Mouse (Mus musculus): ENCODE results near the gene Cyb561d2. TPM values are rescaled to one million over a fixed set of nuclear protein-coding genes. Genes with fewer than 3 reads are reported as not detected.
A peak's percentile ranks its signal among the peaks of the same experiment; 100 is the strongest.

Gene Cyb561d2
- polyA plus RNA-seq, 1 experiment from 2014 or later = 39.2 TPM

GRCm38 (mm10) chr9:107520331-107520730 is 21.7 kb downstream of the Cyb561d2 start:
- Histone ChIP-seq H3K27me3 (replicated peaks; ENCODE audit: control insufficient read depth, insufficient read depth, low read length) (peaks cover 4% of the 10 kb centered on the region; the same call in 1 of the 2 replicates), H3K4me1 (ENCODE audit: control insufficient read depth, insufficient read depth, low read length) (peaks cover 24% of the 10 kb centered on the region), H3K4me2 (ENCODE audit: low read depth, low read length) (no peak overlapping the region), H3K9ac (ENCODE audit: low read depth, low read length) (no peak overlapping the region), H3K27ac (ENCODE audit: low read length) (no peak overlapping the region), H3K36me3 (ENCODE audit: control insufficient read depth, insufficient read depth, low read length) (no peaks in the 10 kb centered on the region), H3K4me3 (ENCODE audit: low read length) (no peak overlapping the region), H3K9me3 (ENCODE audit: control insufficient read depth, low read length) (no peaks in the 10 kb centered on the region)
- WGBS = 68% methylated on average over 6 of the region's 6 CpGs
- no peak for ATAC-seq

DNA sequence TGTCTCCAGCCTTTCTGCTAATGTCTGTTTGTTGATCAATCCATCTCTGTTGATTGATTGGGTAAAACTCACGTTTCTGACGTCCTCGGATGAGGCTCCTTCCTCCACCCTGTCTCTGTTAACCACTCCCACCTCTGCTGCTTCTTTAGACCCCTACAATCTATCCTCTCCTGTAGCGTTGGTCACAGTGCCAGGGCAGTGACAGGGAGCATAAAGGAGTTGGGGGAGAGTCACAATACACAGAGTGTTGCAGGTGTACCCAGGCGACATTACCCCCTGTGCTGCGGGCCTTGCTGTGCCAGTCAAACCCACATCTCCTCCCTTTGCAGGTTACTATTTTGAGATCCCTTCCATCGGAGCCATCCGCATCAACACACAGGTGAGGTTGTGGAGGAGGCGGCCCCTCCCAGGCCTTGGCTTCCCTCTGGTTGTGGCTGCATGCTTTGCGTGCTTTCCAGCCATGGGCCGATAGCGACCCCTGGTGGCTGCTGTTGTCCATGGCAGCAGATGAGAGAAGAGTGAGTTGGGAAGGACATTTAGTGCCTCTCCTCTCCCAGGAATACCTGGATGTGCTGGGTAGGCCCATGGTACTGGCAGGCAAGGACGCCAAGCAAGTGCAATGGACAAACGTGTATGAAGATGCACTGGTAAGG is 27.6 kb downstream of the Cyb561d2 start:
- no peak overlapping the region for H3K4me2 ChIP-seq (ENCODE audit: low read depth, low read length)
- 16% methylated on average over 14 of the region's 14 CpGs for WGBS
- ATAC-seq = peak; percentile 53

GRCm38 (mm10) chr9:107512326-107512725 is 29.7 kb downstream of the Cyb561d2 start:
- Histone ChIP-seq H3K4me3 (ENCODE audit: low read length) (no peak overlapping the region), H3K9ac (ENCODE audit: low read depth, low read length) (no peak overlapping the region), H3K4me1 (ENCODE audit: control insufficient read depth, insufficient read depth, low read length) (no peaks in the 10 kb centered on the region), H3K9me3 (ENCODE audit: control insufficient read depth, low read length) (no peaks in the 10 kb centered on the region), H3K36me3 (ENCODE audit: control insufficient read depth, insufficient read depth, low read length) (no peaks in the 10 kb centered on the region), H3K27ac (ENCODE audit: low read length) (no peak overlapping the region), H3K4me2 (ENCODE audit: low read depth, low read length) (no peak overlapping the region), H3K27me3 (replicated peaks; ENCODE audit: control insufficient read depth, insufficient read depth, low read length) (no peaks in the 10 kb centered on the region)
- no peak for ATAC-seq
- WGBS = 74% methylated on average over 16 of the region's 16 CpGs

More for the DNA sequence above, 27.6 kb downstream of the Cyb561d2 start:
- Histone ChIP-seq H3K27me3 (replicated peaks; ENCODE audit: control insufficient read depth, insufficient read depth, low read length) (no peaks in the 10 kb centered on the region), H3K36me3 (ENCODE audit: control insufficient read depth, insufficient read depth, low read length) (no peaks in the 10 kb centered on the region), H3K9me3 (ENCODE audit: control insufficient read depth, low read length) (no peaks in the 10 kb centered on the region), H3K27ac (ENCODE audit: low read length) (no peak overlapping the region), H3K4me3 (ENCODE audit: low read length) (no peak overlapping the region), H3K4me1 (ENCODE audit: control insufficient read depth, insufficient read depth, low read length) (no peaks in the 10 kb centered on the region), H3K9ac (ENCODE audit: low read depth, low read length) (no peak overlapping the region)

DNA sequence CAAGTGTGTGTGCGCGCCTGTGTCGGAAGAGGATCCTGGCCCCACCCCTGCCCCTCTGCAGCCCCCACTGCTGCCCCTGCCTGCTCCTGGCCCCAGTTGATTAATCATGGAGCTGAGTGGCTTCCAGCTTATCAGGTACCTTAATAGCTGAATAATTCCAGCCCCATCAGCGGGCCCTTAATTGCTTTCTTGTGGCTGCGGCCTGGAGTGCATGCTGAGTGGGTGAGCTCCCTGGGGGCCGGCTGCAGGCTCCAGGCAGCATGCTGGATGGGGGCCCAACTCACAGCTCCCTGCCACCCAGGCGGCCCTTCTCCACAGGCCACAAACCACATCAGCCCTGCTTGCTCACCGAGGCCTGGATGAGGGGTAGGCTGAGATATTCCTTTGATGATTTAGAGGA is 30.6 kb downstream of the Cyb561d2 start:
- H3K27me3 ChIP-seq (replicated peaks; ENCODE audit: control insufficient read depth, insufficient read depth, low read length) = no peaks in the 10 kb centered on the region
- H3K4me3 ChIP-seq (ENCODE audit: low read length) = no peak overlapping the region
- H3K4me2 ChIP-seq (ENCODE audit: low read depth, low read length) = no peak overlapping the region
- H3K9ac ChIP-seq (ENCODE audit: low read depth, low read length) = no peak overlapping the region
- WGBS = 60% methylated on average over 8 of the region's 8 CpGs
- no peak for ATAC-seq
- H3K27ac ChIP-seq (ENCODE audit: low read length) = no peak overlapping the region
- H3K36me3 ChIP-seq (ENCODE audit: control insufficient read depth, insufficient read depth, low read length) = no peaks in the 10 kb centered on the region
- H3K9me3 ChIP-seq (ENCODE audit: control insufficient read depth, low read length) = no peaks in the 10 kb centered on the region
- H3K4me1 ChIP-seq (ENCODE audit: control insufficient read depth, insufficient read depth, low read length) = no peaks in the 10 kb centered on the region

DNA sequence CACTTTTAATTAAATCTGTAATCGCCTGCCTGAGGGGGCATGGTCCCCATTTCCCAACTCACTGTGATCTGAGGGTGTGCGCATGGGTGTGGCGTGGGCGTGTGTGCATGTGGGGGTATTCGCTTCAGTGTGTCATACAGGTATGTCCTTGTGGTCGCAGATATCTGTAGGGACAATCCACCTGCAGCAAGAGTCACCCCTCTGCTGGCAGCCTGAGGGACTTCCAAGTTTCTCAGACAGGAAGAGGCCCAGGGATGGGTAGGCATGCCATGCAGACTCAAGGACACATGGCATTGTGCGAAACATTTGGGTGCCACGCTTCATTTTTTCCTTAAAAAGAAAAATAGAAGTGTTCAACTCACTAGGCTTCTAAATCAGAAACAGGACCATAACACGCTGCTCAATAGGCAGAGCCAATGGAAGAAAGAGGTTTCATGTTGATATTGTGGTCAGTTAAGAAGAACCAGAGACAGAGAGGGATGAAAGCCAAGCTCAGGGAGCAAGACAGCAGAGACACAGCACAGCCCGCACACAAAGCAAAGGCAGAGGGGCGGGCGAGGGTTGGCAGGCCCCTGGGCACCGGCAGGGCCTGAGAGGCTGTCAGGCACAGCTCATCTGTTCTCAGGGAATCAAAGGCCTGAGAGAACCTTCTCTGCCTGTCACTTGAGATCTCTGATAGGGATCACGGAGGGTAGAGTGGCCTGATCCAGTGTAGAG is 31.5 kb downstream of the Cyb561d2 start:
- WGBS = 82% methylated on average over 14 of the region's 14 CpGs
- Histone ChIP-seq H3K9ac (ENCODE audit: low read depth, low read length) (no peak overlapping the region), H3K36me3 (ENCODE audit: control insufficient read depth, insufficient read depth, low read length) (no peaks in the 10 kb centered on the region), H3K4me1 (ENCODE audit: control insufficient read depth, insufficient read depth, low read length) (no peaks in the 10 kb centered on the region), H3K27me3 (replicated peaks; ENCODE audit: control insufficient read depth, insufficient read depth, low read length) (no peaks in the 10 kb centered on the region), H3K27ac (ENCODE audit: low read length) (no peak overlapping the region), H3K4me2 (ENCODE audit: low read depth, low read length) (no peak overlapping the region), H3K4me3 (ENCODE audit: low read length) (no peak overlapping the region), H3K9me3 (ENCODE audit: control insufficient read depth, low read length) (no peaks in the 10 kb centered on the region)
- no peak for ATAC-seq

- H3K4me2 ChIP-seq (ENCODE audit: low read depth, low read length) = no peak overlapping the region
- no peaks in the 10 kb centered on the region for H3K27me3 ChIP-seq (replicated peaks; ENCODE audit: control insufficient read depth, insufficient read depth, low read length)
- H3K36me3 ChIP-seq (ENCODE audit: control insufficient read depth, insufficient read depth, low read length) = no peaks in the 10 kb centered on the region
- H3K27ac ChIP-seq (ENCODE audit: low read length) = no peak overlapping the region
- no peaks in the 10 kb centered on the region for H3K9me3 ChIP-seq (ENCODE audit: control insufficient read depth, low read length)
- no peak overlapping the region for H3K4me3 ChIP-seq (ENCODE audit: low read length)
- ATAC-seq = no peak
- H3K9ac ChIP-seq (ENCODE audit: low read depth, low read length) = no peak overlapping the region
- no peaks in the 10 kb centered on the region for H3K4me1 ChIP-seq (ENCODE audit: control insufficient read depth, insufficient read depth, low read length)
- WGBS = 54% methylated on average over 10 of the region's 10 CpGs
These were observed 33.7 kb downstream of the Cyb561d2 start for GRCm38 (mm10) chr9:107508266-107508665.

DNA sequence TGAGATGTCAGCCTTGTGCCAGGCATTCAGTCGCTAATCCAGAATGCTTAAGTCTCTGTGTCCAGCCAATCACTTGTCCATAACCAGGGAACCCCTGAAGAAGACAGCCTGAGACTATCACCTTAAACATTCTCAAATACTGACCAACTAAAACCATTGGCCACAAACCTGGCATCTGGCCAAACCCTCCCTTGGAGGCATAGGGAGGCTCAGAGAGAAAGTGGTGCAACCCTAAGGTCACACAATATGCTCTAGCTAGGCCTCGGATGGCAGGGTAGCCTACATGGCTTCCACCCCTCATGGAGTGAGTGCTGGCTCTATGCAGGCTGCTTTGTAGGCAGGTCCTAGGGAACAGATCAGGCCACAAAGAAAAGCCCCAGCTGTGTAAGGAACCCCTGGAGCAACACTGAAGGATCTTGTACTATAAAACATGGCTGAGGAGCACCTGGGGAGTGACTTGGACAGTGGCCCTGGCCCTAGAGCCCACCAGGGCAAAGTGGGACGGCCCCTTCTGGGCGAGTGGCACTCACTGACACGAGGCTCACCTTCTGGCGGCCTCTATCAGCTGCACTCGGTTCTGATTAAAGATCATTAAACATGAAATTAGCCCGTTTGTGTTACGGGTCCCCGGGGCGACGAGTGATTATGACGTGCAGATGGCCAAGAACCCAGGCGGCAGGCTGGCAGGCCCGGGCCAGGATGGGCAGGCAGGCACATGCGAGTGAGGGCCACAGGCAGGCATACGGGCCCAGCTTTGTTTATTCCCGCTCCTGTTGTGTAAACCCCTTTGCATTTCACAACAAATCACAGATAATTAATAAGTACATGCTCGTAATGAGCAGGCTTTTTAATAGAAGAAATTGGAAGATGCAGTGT is 37.1 kb downstream of the Cyb561d2 start:
- no peak overlapping the region for H3K27ac ChIP-seq (ENCODE audit: low read length)
- no peaks in the 10 kb centered on the region for H3K36me3 ChIP-seq (ENCODE audit: control insufficient read depth, insufficient read depth, low read length)
- H3K9me3 ChIP-seq (ENCODE audit: control insufficient read depth, low read length) = no peaks in the 10 kb centered on the region
- H3K4me1 ChIP-seq (ENCODE audit: control insufficient read depth, insufficient read depth, low read length) = no peaks in the 10 kb centered on the region
- no peaks in the 10 kb centered on the region for H3K27me3 ChIP-seq (replicated peaks; ENCODE audit: control insufficient read depth, insufficient read depth, low read length)
- no peak overlapping the region for H3K9ac ChIP-seq (ENCODE audit: low read depth, low read length)
- no peak overlapping the region for H3K4me3 ChIP-seq (ENCODE audit: low read length)
- 74% methylated on average over 19 of the region's 19 CpGs for WGBS
- no peak overlapping the region for H3K4me2 ChIP-seq (ENCODE audit: low read depth, low read length)
- no peak for ATAC-seq

GRCm38 (mm10) chr9:107502131-107502846 is 39.7 kb downstream of the Cyb561d2 start:
- Histone ChIP-seq H3K9me3 (ENCODE audit: control insufficient read depth, low read length) (no peaks in the 10 kb centered on the region), H3K4me2 (ENCODE audit: low read depth, low read length) (no peak overlapping the region), H3K27ac (ENCODE audit: low read length) (no peak overlapping the region), H3K27me3 (replicated peaks; ENCODE audit: control insufficient read depth, insufficient read depth, low read length) (no peaks in the 10 kb centered on the region), H3K4me3 (ENCODE audit: low read length) (no peak overlapping the region), H3K9ac (ENCODE audit: low read depth, low read length) (no peak overlapping the region), H3K4me1 (ENCODE audit: control insufficient read depth, insufficient read depth, low read length) (no peaks in the 10 kb centered on the region), H3K36me3 (ENCODE audit: control insufficient read depth, insufficient read depth, low read length) (no peaks in the 10 kb centered on the region)
- 89% methylated on average over 12 of the region's 12 CpGs for WGBS
- ATAC-seq = no peak

Measured in intestine, embryonic 16.5 days (tissue).